8 mouse cellular contexts compared by ENCODE assay signal in genomic region chr2:29054991-29055390, GRCm38 (mm10). TPM values are rescaled to one million over a fixed set of nuclear protein-coding genes. Genes with fewer than 3 reads are reported as not detected.
A peak's percentile ranks its signal among the peaks of the same experiment; 100 is the strongest.
DNase-seq lines count a peak whose midpoint lies in the region; ATAC-seq and TF ChIP-seq lines count a peak whose summit lies in the region.

Cfap77 (minus strand) TSS chr2:29055066.

- no peak for TF ChIP-seq POLR2A in cerebellum, adult 2 months (IDR thresholded peaks at IDR 0.05; ENCODE audit: borderline replicate concordance, insufficient read depth, low read length)

- no peaks in the 10 kb centered on the region for H3K4me1 ChIP-seq in cerebellum, adult 2 months (ENCODE audit: control insufficient read depth, insufficient read depth, low read length)
- H3K4me1 ChIP-seq in forebrain, embryonic 15.5 days, result peaks cover 13% of the 10 kb centered on the region
- H3K4me1 ChIP-seq in hindbrain, embryonic 15.5 days (replicated peaks), result peaks cover 11% of the 10 kb centered on the region
- H3K4me1 ChIP-seq in limb, embryonic 11.5 days (ENCODE audit: control insufficient read depth, insufficient read depth, low read length), result no peaks in the 10 kb centered on the region; the same call in 1 of the 2 replicates
- H3K4me1 ChIP-seq in midbrain, embryonic 12.5 days, result peaks cover 24% of the 10 kb centered on the region

- no peaks in the 10 kb centered on the region; the same call in 1 of the 2 replicates for H3K27me3 ChIP-seq in cerebellum, adult 2 months (ENCODE audit: control insufficient read depth, insufficient read depth, low read length)
- H3K27me3 ChIP-seq in forebrain, embryonic 15.5 days, result peaks cover 63% of the 10 kb centered on the region
- peaks cover 34% of the 10 kb centered on the region for H3K27me3 ChIP-seq in hindbrain, embryonic 15.5 days
- peaks cover 9% of the 10 kb centered on the region for H3K27me3 ChIP-seq in limb, embryonic 11.5 days (ENCODE audit: control insufficient read depth, insufficient read depth, low read length)
- peaks cover 47% of the 10 kb centered on the region for H3K27me3 ChIP-seq in midbrain, embryonic 12.5 days

- no peaks in the 10 kb centered on the region for H3K9me3 ChIP-seq in forebrain, embryonic 15.5 days
- no peaks in the 10 kb centered on the region for H3K9me3 ChIP-seq in hindbrain, embryonic 15.5 days
- H3K9me3 ChIP-seq in limb, embryonic 11.5 days (ENCODE audit: control insufficient read depth, low read length), result no peaks in the 10 kb centered on the region
- H3K9me3 ChIP-seq in midbrain, embryonic 12.5 days, result no peaks in the 10 kb centered on the region

- peak within 1 kb of the TSS; percentile 75 for H3K4me2 ChIP-seq in forebrain, embryonic 15.5 days (replicated peaks)
- peak within 1 kb of the TSS; percentile 71 for H3K4me2 ChIP-seq in hindbrain, embryonic 15.5 days
- H3K4me2 ChIP-seq in limb, embryonic 11.5 days (ENCODE audit: low read depth, severe bottlenecking), result peak within 1 kb of the TSS; percentile 75
- H3K4me2 ChIP-seq in midbrain, embryonic 12.5 days (replicated peaks), result peak within 1 kb of the TSS; percentile 79

- no peaks in the 10 kb centered on the region for H3K36me3 ChIP-seq in forebrain, embryonic 15.5 days
- no peaks in the 10 kb centered on the region for H3K36me3 ChIP-seq in hindbrain, embryonic 15.5 days
- H3K36me3 ChIP-seq in limb, embryonic 11.5 days (ENCODE audit: control insufficient read depth, insufficient read depth, low read length), result no peaks in the 10 kb centered on the region
- H3K36me3 ChIP-seq in midbrain, embryonic 12.5 days, result no peaks in the 10 kb centered on the region

- ATAC-seq in forebrain, embryonic 15.5 days (replicated peaks), result peak; percentile 60
- peak; percentile 70; the same call in 1 of the 2 replicates for ATAC-seq in hindbrain, embryonic 15.5 days (ENCODE audit: low FRiP score, low read depth)
- no peak for ATAC-seq in limb, embryonic 11.5 days (ENCODE audit: insufficient number of reproducible peaks, low FRiP score, low TSS enrichment, low read depth)
- ATAC-seq in midbrain, embryonic 12.5 days (ENCODE audit: low FRiP score, low read depth), result peak; percentile 75

- no peak within 1 kb of the TSS for H3K27ac ChIP-seq in cerebellum, adult 2 months (ENCODE audit: insufficient read depth, low read length)
- H3K27ac ChIP-seq in forebrain, embryonic 15.5 days (replicated peaks), result no peak within 1 kb of the TSS
- no peak within 1 kb of the TSS for H3K27ac ChIP-seq in hindbrain, embryonic 15.5 days (replicated peaks)
- H3K27ac ChIP-seq in limb, embryonic 11.5 days (replicated peaks; ENCODE audit: low read depth, low read length), result no peak within 1 kb of the TSS
- 0 out of 2 replicates have a peak within 1 kb of the TSS, but pooled peaks have one; percentile 15 for H3K27ac ChIP-seq in midbrain, embryonic 12.5 days (replicated peaks)

- DNase-seq in cerebellum, adult 2 months, result peak; percentile 9 to 22
- no peak for DNase-seq in cerebellum, adult 8-10 months
- peak; percentile 40 for DNase-seq in adrenal gland, postnatal 25 days
- DNase-seq in limb, embryonic 11.5 days (ENCODE audit: low spot score), result peak; percentile 70
- DNase-seq in spleen, postnatal 10 days (ENCODE audit: low spot score in 2 of 2), result peak; percentile 44 to 79

- under 1% methylated on average over 25 of the region's 25 CpGs for WGBS in cerebellum, adult 2 months
- WGBS in forebrain, embryonic 15.5 days, result 0% methylated on average over 25 of the region's 25 CpGs
- WGBS in hindbrain, embryonic 15.5 days, result under 1% methylated on average over 25 of the region's 25 CpGs
- WGBS in limb, embryonic 11.5 days, result 0% methylated on average over 25 of the region's 25 CpGs
- under 1% methylated on average over 25 of the region's 25 CpGs for WGBS in midbrain, embryonic 12.5 days

- H3K9ac ChIP-seq in forebrain, embryonic 15.5 days (replicated peaks), result peak within 1 kb of the TSS; percentile 56
- H3K9ac ChIP-seq in hindbrain, embryonic 15.5 days, result peak within 1 kb of the TSS; percentile 33
- H3K9ac ChIP-seq in limb, embryonic 11.5 days (ENCODE audit: low read length), result peak within 1 kb of the TSS; percentile 67
- H3K9ac ChIP-seq in midbrain, embryonic 12.5 days (replicated peaks), result peak within 1 kb of the TSS; percentile 56

- TF ChIP-seq CTCF in cerebellum, adult 2 months (IDR thresholded peaks at IDR 0.05; ENCODE audit: borderline replicate concordance, insufficient read depth, low read depth, low read length), result no peak

- H3K4me3 ChIP-seq in cerebellum, adult 2 months (replicated peaks; ENCODE audit: insufficient read depth, low read depth, low read length), result peak within 1 kb of the TSS; percentile 17
- peak within 1 kb of the TSS; percentile 49 for H3K4me3 ChIP-seq in forebrain, embryonic 15.5 days
- peak within 1 kb of the TSS; percentile 46 for H3K4me3 ChIP-seq in hindbrain, embryonic 15.5 days
- peak within 1 kb of the TSS; percentile 33 for H3K4me3 ChIP-seq in limb, embryonic 11.5 days (ENCODE audit: low read depth, low read length)
- peak within 1 kb of the TSS; percentile 51 for H3K4me3 ChIP-seq in midbrain, embryonic 12.5 days

RNA-seq across cellular contexts. Expression of gene Cfap77, which starts in this region (rescaled TPM):
- 0.38 and 0.41 TPM in 2 replicates for polyA plus RNA-seq in cerebellum, adult 2 months (2012; rRNA removed)
- 0.76 and 0.90 TPM in 2 replicates for total RNA-seq in adrenal gland, postnatal 25 days (2021)
- polyA plus RNA-seq in forebrain, embryonic 15.5 days (2015; fragmentation: Nextera tagmentation; extraction: Ambion mirVana), result 0.26 TPM in 1 of 2 replicates, not detected in the other
- 0.78 and 1.5 TPM in 2 replicates for polyA plus RNA-seq in hindbrain, embryonic 15.5 days (2015; fragmentation: Nextera tagmentation; extraction: Ambion mirVana)
- polyA plus RNA-seq in limb, embryonic 11.5 days (2014; fragmentation: Nextera tagmentation; extraction: Ambion mirVana), result not detected in 2 replicates
- 0.47 and 0.64 TPM in 2 replicates for polyA plus RNA-seq in midbrain, embryonic 12.5 days (2016; fragmentation: Nextera tagmentation; extraction: Ambion mirVana)

Comparison
In these comparisons a context has a peak if more than half of its experiments do, and no peak if none do; other contexts are left out.
1. Peak in DNase-seq and H3K4me3 ChIP-seq in cerebellum, adult 2 months; RNA of the gene not detected or under 1 TPM.
2. Peak in DNase-seq in adrenal gland, postnatal 25 days; RNA of the gene not detected or under 1 TPM.
3. Peak in ATAC-seq, H3K4me3 ChIP-seq, H3K9ac ChIP-seq and H3K4me2 ChIP-seq in forebrain, embryonic 15.5 days; RNA of the gene not detected or under 1 TPM.
4. Peak in DNase-seq, H3K4me3 ChIP-seq, H3K9ac ChIP-seq and H3K4me2 ChIP-seq in limb, embryonic 11.5 days; RNA of the gene not detected or under 1 TPM.
5. Peak in ATAC-seq, H3K4me3 ChIP-seq, H3K27ac ChIP-seq, H3K9ac ChIP-seq and H3K4me2 ChIP-seq in midbrain, embryonic 12.5 days; RNA of the gene not detected or under 1 TPM.